Mouse (Mus musculus): ENCODE results near the gene Bcl2. TPM values are rescaled to one million over a fixed set of nuclear protein-coding genes. Genes with fewer than 3 reads are reported as not detected.
A peak's percentile ranks its signal among the peaks of the same experiment; 100 is the strongest.

Gene Bcl2
- polyA plus RNA-seq (2012; rRNA removed): 1.9 and 2.6 TPM in 2 replicates

DNA sequence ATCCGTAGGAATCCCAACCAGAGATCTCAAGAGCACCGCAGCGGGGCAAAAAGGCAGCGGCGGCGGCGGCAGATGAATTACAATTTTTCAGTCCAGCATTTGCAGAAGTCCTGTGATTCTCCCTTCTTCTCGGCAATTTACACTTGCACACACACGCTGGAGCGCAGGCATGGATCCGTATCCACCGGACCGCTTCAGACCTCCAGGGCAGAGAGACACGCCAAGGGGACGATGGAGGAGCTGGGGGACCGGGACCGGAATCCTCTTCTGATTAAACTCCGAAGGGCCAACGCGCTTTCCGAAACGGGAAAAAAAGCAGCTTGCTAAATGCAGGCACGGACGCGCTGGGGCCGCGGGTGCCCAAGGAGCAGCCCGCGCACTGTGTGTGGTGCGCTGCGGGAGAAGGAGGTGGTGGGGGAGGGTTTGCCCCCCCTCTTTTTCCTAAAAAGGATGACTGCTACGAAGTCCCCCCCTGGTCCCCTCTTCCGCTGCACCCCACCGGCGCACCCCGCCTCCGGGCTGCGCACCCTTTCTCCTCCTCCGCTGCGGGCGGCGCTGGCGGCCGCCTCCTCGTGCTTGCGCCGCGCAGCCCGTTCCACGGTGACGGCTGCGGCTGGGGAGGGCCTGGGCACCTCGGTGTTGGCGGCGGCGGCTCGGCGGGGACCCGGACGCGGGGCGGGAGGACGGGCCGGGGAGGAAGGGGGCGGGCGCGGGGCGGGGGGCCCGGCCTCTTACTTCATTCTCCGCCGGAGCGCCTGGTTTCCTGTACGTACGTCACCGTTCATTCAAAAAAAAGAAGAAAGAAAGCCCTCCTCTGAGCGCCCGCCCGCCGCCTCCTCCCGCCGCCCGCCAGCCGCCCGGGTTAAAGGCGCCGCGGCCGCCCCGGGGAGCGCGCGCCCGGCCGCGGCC lies at the start of gene Bcl2:
Gene Bcl2 (minus strand): TSS at position 654 of the 909 bp plus-strand sequence.
- TF ChIP-seq CTCF (conservative IDR thresholded peaks at IDR 0.05; ENCODE audit: insufficient read depth, insufficient read length, low read depth, low read length) (no peak), POLR2A (IDR thresholded peaks at IDR 0.05; ENCODE audit: low read depth, low read length) (no peak)
- WGBS: under 1% methylated on average over 82 of the region's 95 CpGs
- H3K36me3 ChIP-seq (ENCODE audit: control insufficient read depth, insufficient read depth, low read length): no peaks in the 10 kb centered on the region
- peak within 1 kb of the TSS; percentile 82 for H3K4me3 ChIP-seq (ENCODE audit: insufficient read depth, low read depth, low read length)
- no peaks in the 10 kb centered on the region for H3K27me3 ChIP-seq (replicated peaks; ENCODE audit: control insufficient read depth, insufficient read depth, low read length)
- H3K27ac ChIP-seq (ENCODE audit: insufficient read depth, low read depth, low read length): peak within 1 kb of the TSS; percentile 72
- H3K4me1 ChIP-seq (ENCODE audit: control insufficient read depth, insufficient read depth, low read length): no peaks in the 10 kb centered on the region; the same call in 1 of the 2 replicates
- peak; percentile 88 for DNase-seq

DNA sequence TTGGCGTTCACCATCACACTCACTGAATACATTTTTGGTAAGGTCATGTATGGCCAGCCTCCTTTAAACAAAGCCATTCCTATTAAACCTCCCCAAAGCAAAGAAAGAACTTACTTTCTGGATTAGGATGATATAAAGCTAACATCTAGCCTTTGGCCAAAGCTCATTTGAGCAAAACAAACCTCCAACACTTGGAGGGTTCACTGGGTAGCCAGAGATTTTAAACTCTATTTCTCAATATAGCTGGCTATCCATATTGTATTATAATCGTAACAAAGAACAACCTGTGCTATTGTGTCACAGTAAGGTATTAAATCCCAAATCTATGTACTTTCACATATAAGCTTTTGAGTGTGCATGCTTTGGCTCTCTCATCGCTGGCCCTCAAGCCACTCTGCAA lies 46.7 kb upstream of the Bcl2 start:
- Histone ChIP-seq H3K4me1 (ENCODE audit: control insufficient read depth, insufficient read depth, low read length) (peaks cover 5% of the 10 kb centered on the region; the same call in 1 of the 2 replicates), H3K36me3 (ENCODE audit: control insufficient read depth, insufficient read depth, low read length) (no peaks in the 10 kb centered on the region), H3K27me3 (replicated peaks; ENCODE audit: control insufficient read depth, insufficient read depth, low read length) (no peaks in the 10 kb centered on the region), H3K27ac (ENCODE audit: insufficient read depth, low read depth, low read length) (no peak overlapping the region), H3K4me3 (ENCODE audit: insufficient read depth, low read depth, low read length) (no peak overlapping the region)
- no peak for DNase-seq
- 80% methylated on average over 3 of the region's 3 CpGs for WGBS
- TF ChIP-seq POLR2A (IDR thresholded peaks at IDR 0.05; ENCODE audit: low read depth, low read length) (no peak), CTCF (conservative IDR thresholded peaks at IDR 0.05; ENCODE audit: insufficient read depth, insufficient read length, low read depth, low read length) (no peak)

DNA sequence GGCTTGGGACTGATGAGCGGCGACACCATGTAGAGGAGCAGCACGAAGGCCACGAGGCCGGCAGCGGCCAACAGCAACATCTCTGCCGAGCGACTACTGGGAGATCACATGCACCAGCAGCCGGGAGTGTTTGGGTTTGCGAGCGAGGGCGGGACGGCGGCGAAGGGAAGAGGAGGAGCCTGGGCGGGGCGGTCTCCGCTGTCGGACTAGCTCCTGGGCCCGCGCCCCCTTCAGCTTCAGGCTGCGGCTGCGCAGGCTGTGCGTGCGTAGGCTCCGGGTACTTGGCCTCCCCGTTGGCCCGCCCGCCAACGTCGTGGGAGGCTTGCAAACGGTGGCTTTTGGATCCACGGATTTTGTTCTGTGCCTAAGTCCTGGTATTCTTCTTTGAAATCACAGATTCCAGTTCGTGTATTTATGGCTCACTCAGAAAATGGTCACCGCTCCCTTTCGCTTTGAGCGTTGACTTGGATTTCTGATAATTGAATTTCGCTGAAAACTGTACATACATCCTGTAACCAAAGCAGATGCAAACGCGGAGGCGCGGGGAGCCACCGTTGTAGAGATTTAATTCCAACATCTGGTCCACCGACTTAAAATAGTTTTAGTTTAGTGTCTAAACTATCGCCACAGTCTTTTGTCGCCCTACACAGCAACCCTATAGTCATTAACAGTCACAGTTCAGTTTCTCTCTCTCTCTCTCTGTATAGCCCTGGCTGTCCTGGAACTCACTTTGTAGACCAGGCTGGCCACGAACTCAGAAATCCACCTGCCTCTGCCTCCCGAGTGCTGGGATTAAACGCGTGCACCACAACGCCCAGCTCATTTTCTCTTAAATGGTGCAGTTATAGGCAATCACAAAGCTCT lies 45.7 kb upstream of the Bcl2 start, which contains the start of gene Kdsr:
Gene Kdsr (minus strand): TSS at position 156 of the 864 bp plus-strand sequence.
- H3K27ac ChIP-seq (ENCODE audit: insufficient read depth, low read depth, low read length): peak within 1 kb of the TSS; percentile 88
- 1% methylated on average over 51 of the region's 51 CpGs for WGBS

DNA sequence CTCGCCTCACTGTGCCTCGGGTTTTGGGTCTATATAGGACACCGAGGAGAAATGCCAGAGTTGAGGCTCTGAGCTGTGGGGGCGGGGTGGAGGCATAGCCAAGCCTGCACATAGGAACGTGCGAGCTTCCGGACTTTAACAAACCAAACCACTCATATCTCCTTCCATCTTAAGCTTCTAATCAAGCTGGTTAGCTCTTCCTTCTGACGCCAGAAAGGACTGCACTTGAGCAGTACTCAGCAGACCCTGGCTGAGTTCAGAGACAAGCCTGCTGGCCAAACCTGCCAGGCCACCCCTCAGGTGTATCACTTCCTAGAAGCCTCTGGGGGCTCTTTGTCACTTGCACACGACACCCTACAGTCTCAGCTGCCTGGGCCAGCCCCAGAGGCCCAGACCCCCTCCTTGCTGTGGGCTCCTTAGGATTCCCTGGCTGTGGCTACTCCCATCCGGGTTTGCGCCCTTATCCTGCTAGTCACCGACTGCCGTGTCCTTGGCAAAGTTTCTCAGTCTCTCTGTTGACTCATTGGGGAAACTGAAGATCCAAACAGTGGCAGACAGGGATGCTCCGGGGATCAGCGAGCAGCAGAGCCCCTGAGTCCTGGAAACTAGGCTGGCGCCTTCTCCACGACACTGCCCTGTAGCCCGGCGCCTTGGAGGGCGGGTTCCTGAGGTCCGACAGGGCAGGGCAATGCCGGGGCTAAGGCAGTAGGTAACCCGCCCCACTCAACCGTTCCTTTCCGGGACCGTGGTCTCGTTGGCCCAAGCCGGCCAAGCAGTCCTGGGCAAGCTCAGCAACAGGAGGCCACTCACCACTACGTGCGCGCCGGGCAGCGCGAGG lies 44.9 kb upstream of the Bcl2 start:
- peak overlapping the region; percentile 63 for H3K27ac ChIP-seq (ENCODE audit: insufficient read depth, low read depth, low read length)
- TF ChIP-seq POLR2A (IDR thresholded peaks at IDR 0.05; ENCODE audit: low read depth, low read length) (no peak), CTCF (conservative IDR thresholded peaks at IDR 0.05; ENCODE audit: insufficient read depth, insufficient read length, low read depth, low read length) (no peak)
- peak; percentile 28 for DNase-seq

More for the DNA sequence above, 45.7 kb upstream of the Bcl2 start, which contains the start of gene Kdsr:
- Histone ChIP-seq H3K4me3 (ENCODE audit: insufficient read depth, low read depth, low read length) (peak within 1 kb of the TSS; percentile 91), H3K27me3 (replicated peaks; ENCODE audit: control insufficient read depth, insufficient read depth, low read length) (no peaks in the 10 kb centered on the region), H3K4me1 (ENCODE audit: control insufficient read depth, insufficient read depth, low read length) (peaks cover 5% of the 10 kb centered on the region; the same call in 1 of the 2 replicates), H3K36me3 (ENCODE audit: control insufficient read depth, insufficient read depth, low read length) (no peaks in the 10 kb centered on the region)
- TF ChIP-seq POLR2A (IDR thresholded peaks at IDR 0.05; ENCODE audit: low read depth, low read length): peak; percentile 94
- no peak for TF ChIP-seq CTCF (conservative IDR thresholded peaks at IDR 0.05; ENCODE audit: insufficient read depth, insufficient read length, low read depth, low read length)
- peak; percentile 99 for DNase-seq

DNA sequence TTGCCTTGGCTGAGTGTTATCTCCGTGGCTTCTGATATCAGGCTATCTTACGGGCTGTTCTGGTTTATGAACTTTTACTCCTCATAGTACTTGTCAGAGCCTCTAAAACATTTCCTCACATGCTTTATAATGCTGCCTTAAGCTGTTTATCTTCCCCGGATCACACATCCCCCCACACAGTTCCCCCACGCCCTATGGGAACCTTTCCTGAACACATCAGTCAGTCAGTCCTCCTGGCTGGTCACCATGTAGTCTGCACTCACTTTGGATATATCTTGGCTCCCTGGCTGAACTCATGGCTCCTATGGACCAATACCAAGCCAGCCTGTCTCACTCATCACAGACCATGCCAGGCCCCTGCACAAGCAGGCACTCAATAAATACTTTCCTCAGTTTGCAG lies 42.6 kb upstream of the Bcl2 start:
- Histone ChIP-seq H3K36me3 (ENCODE audit: control insufficient read depth, insufficient read depth, low read length) (no peaks in the 10 kb centered on the region; the same call in 1 of the 2 replicates), H3K4me3 (ENCODE audit: insufficient read depth, low read depth, low read length) (no peak overlapping the region), H3K4me1 (ENCODE audit: control insufficient read depth, insufficient read depth, low read length) (peaks cover 5% of the 10 kb centered on the region; the same call in 1 of the 2 replicates), H3K27me3 (replicated peaks; ENCODE audit: control insufficient read depth, insufficient read depth, low read length) (no peaks in the 10 kb centered on the region), H3K27ac (ENCODE audit: insufficient read depth, low read depth, low read length) (no peak overlapping the region)
- 63% methylated on average over 4 of the region's 4 CpGs for WGBS
- DNase-seq: no peak
- no peak for TF ChIP-seq POLR2A (IDR thresholded peaks at IDR 0.05; ENCODE audit: low read depth, low read length)
- no peak for TF ChIP-seq CTCF (conservative IDR thresholded peaks at IDR 0.05; ENCODE audit: insufficient read depth, insufficient read length, low read depth, low read length)

More for the DNA sequence above, 44.9 kb upstream of the Bcl2 start:
- Histone ChIP-seq H3K4me3 (ENCODE audit: insufficient read depth, low read depth, low read length) (peak overlapping the region; percentile 91), H3K4me1 (ENCODE audit: control insufficient read depth, insufficient read depth, low read length) (peaks cover 5% of the 10 kb centered on the region; the same call in 1 of the 2 replicates), H3K36me3 (ENCODE audit: control insufficient read depth, insufficient read depth, low read length) (no peaks in the 10 kb centered on the region), H3K27me3 (replicated peaks; ENCODE audit: control insufficient read depth, insufficient read depth, low read length) (no peaks in the 10 kb centered on the region)
- WGBS: under 1% methylated on average over 34 of the region's 34 CpGs

DNA sequence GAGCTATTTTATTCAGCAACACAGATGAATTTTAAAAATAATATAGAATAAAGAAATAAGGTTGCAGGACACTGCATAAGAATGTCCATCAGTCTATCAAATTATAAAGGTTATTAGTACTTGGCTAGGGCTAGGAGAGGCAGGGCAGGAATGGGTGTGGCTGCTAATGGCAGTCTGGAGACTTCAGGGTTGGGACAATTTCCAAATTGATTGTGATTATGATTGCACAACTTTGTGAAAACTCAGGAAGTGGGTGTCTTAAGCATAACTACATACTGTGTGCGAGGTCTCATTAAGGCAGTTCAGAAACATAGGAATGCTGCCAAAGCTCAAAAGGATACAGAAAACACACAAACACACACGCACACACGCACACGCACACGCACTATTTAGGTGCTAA lies 37.9 kb upstream of the Bcl2 start:
- WGBS: 86% methylated on average over 5 of the region's 5 CpGs
- TF ChIP-seq CTCF (conservative IDR thresholded peaks at IDR 0.05; ENCODE audit: insufficient read depth, insufficient read length, low read depth, low read length) (no peak), POLR2A (IDR thresholded peaks at IDR 0.05; ENCODE audit: low read depth, low read length) (no peak)
- Histone ChIP-seq H3K4me3 (ENCODE audit: insufficient read depth, low read depth, low read length) (no peak overlapping the region), H3K4me1 (ENCODE audit: control insufficient read depth, insufficient read depth, low read length) (no peaks in the 10 kb centered on the region), H3K27me3 (replicated peaks; ENCODE audit: control insufficient read depth, insufficient read depth, low read length) (no peaks in the 10 kb centered on the region), H3K36me3 (ENCODE audit: control insufficient read depth, insufficient read depth, low read length) (peaks cover 3% of the 10 kb centered on the region; the same call in 1 of the 2 replicates), H3K27ac (ENCODE audit: insufficient read depth, low read depth, low read length) (no peak overlapping the region)
- no peak for DNase-seq

Data from kidney, adult 2 months (tissue).